Comparison of ENCODE assay signal across 9 mouse cellular contexts in the genomic region with DNA sequence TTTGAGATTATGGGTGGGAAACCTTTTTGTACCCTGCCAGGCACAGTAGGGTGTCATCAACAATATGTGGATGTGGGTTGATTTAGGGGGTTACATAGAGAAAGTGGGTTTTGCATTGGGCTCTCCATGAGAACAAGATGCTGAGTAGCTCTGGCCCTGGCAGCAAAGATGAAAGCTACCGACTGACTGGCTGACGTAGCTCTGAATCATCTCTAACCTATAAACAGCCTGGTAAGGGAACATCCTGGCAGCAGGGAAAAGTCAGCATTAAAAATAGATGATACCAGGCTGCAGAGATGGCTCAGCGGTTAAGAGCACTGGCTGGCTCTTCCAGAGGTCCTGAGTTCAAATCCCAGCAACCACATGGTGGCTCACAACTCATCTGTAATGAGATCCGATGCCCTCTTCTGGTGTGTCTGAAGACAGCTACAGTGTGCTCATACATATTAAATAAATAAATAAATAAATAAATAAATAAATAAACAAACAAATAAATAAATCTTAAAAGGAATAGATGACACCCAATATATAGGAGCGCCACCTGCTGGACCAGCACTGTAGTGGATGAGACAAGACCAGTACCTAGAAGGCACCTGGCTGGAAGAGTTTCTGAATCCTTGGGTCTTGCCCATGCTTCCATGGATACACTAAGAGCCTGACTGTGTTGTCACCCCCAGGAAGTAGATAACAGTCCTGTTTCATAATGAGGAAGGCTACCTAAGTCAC. TPM values are rescaled to one million over a fixed set of nuclear protein-coding genes. Genes with fewer than 3 reads are reported as not detected.
DNase-seq lines count a peak whose midpoint lies in the region; ATAC-seq and TF ChIP-seq lines count a peak whose summit lies in the region.
"Had no signal": no experiment of that assay in that cellular context is flagged by ENCODE, and none has a peak within 500 bp of the region (broad histone marks: within the 10 kb centered on the region; RNA-seq: fewer than 3 reads in every experiment).

No protein-coding gene starts in this region.

- no peak for ATAC-seq in midbrain, embryonic 14.5 days (ENCODE audit: low FRiP score, low TSS enrichment)
- ATAC-seq in midbrain, embryonic 13.5 days = no peak
- no peak for ATAC-seq in megakaryocyte, adult 5-6 weeks (ENCODE audit: poor library complexity, severe bottlenecking)

- no peak overlapping the region for H3K9ac ChIP-seq in midbrain, embryonic 14.5 days (replicated peaks; ENCODE audit: low read length)
- no peak overlapping the region for H3K9ac ChIP-seq in midbrain, embryonic 13.5 days (replicated peaks)

- no peak overlapping the region for H3K4me3 ChIP-seq in midbrain, embryonic 14.5 days (replicated peaks; ENCODE audit: low read depth, low read length)
- H3K4me3 ChIP-seq in midbrain, embryonic 13.5 days (replicated peaks) = no peak overlapping the region
- no peak overlapping the region for H3K4me3 ChIP-seq in cortical plate, adult 2 months (ENCODE audit: insufficient read depth, low read length)

- H3K4me1 ChIP-seq in midbrain, embryonic 14.5 days (ENCODE audit: control insufficient read depth, insufficient read depth, low read length) = no peaks in the 10 kb centered on the region
- 0 out of 2 replicates have a peak, but pooled peaks cover 7% of the 10 kb centered on the region for H3K4me1 ChIP-seq in midbrain, embryonic 13.5 days (replicated peaks)
- H3K4me1 ChIP-seq in cortical plate, adult 2 months (ENCODE audit: control insufficient read depth, insufficient read depth, low read length) = peaks cover 7% of the 10 kb centered on the region

- no peak overlapping the region for H3K4me2 ChIP-seq in midbrain, embryonic 14.5 days (ENCODE audit: low read length)
- H3K4me2 ChIP-seq in midbrain, embryonic 13.5 days (replicated peaks) = no peak overlapping the region

- H3K36me3 ChIP-seq in midbrain, embryonic 14.5 days (ENCODE audit: control insufficient read depth, insufficient read depth, low read length) = no peaks in the 10 kb centered on the region
- H3K36me3 ChIP-seq in midbrain, embryonic 13.5 days = no peaks in the 10 kb centered on the region
- H3K36me3 ChIP-seq: G1E had no signal

- H3K27me3 ChIP-seq in midbrain, embryonic 14.5 days (ENCODE audit: control insufficient read depth, insufficient read depth, low read length) = no peaks in the 10 kb centered on the region
- no peaks in the 10 kb centered on the region for H3K27me3 ChIP-seq in midbrain, embryonic 13.5 days

- intact Hi-C loops in left cerebral cortex, postnatal 14 days (cut with DNase I) = no loop called here

- H3K9me3 ChIP-seq in midbrain, embryonic 14.5 days (ENCODE audit: control insufficient read depth, low read length) = no peaks in the 10 kb centered on the region
- no peaks in the 10 kb centered on the region for H3K9me3 ChIP-seq in midbrain, embryonic 13.5 days

- TF ChIP-seq CTCF in cortical plate, adult 2 months (IDR thresholded peaks at IDR 0.05; ENCODE audit: extremely low read depth, insufficient read depth, low read length) = 0 out of 2 replicates have a peak, but pooled peaks have one; percentile 7

- 86% methylated on average over 5 of the region's 5 CpGs for WGBS in midbrain, embryonic 14.5 days
- WGBS in midbrain, embryonic 13.5 days = 87% methylated on average over 5 of the region's 5 CpGs

- no peak overlapping the region for H3K27ac ChIP-seq in midbrain, embryonic 14.5 days (replicated peaks; ENCODE audit: low read depth, low read length)
- H3K27ac ChIP-seq in midbrain, embryonic 13.5 days = no peak overlapping the region
- no peak overlapping the region for H3K27ac ChIP-seq in cortical plate, adult 2 months (ENCODE audit: insufficient read depth, low read length)

- peak; percentile 71 to 75 for DNase-seq in cerebellum, postnatal 10 days
- DNase-seq in cerebellum, adult 11 months = no peak
- DNase-seq in midbrain, embryonic 14.5 days = peak; percentile 36
- DNase-seq in left cerebral cortex, postnatal 14 days (ENCODE audit: low spot score in 2 of 2) = peak; percentile 42 to 73
- DNase-seq in right cerebral cortex, postnatal 36 days (ENCODE audit: low spot score in 2 of 2) = peak; percentile 50 to 56

- TF ChIP-seq POLR2A in cortical plate, adult 2 months (IDR thresholded peaks at IDR 0.05; ENCODE audit: extremely low read depth, insufficient read depth, low read length) = no peak

RNA-seq across cellular contexts. Expression of a gene that starts 31.7 kb away (rescaled TPM):
- 0.07 TPM in 2 replicates for polyA plus RNA-seq in midbrain, embryonic 14.5 days (2014; fragmentation: Nextera tagmentation; extraction: Ambion mirVana)
- 0.04 and 0.06 TPM in 2 replicates for polyA plus RNA-seq in midbrain, embryonic 13.5 days (2015; fragmentation: Nextera tagmentation; extraction: Ambion mirVana)
- polyA plus RNA-seq in cortical plate, adult 2 months (2012; rRNA removed) = 0.23 and 0.25 TPM in 2 replicates
- under 1 TPM; 0.25 to 0.37 TPM for total RNA-seq in left cerebral cortex, postnatal 14 days (2021)
- total RNA-seq in megakaryocyte, adult 5-6 weeks (2015) = 1.9 TPM in 1 of 2 replicates, not detected in the other
- total RNA-seq in megakaryocyte, adult 5-6 weeks (2017) = 0.04 and 0.41 TPM in 2 replicates
- polyA plus RNA-seq: G1E had no signal
